Mouse (Mus musculus) kidney, postnatal 0 days (tissue): ENCODE results near the gene Dxo. TPM values are rescaled to one million over a fixed set of nuclear protein-coding genes. Genes with fewer than 3 reads are reported as not detected.
"Not testable (repeated sequence)": the region's sequence is repeated elsewhere in the genome, so short reads cannot be mapped to it uniquely, and the experiment has no call there.

ENCODE experiments used
- ATAC-seq: fragments of 200-750 bp; cut with Nextera tagmentation; replicated peaks from 2 replicates; pipeline ENCODE4 v1.8.0; 2017; ENCODE audit warnings: low read depth, moderate number of reproducible peaks, moderate TSS enrichment, moderate library complexity; ENCODE audit not compliant: low FRiP score
- DNase-seq: peaks from one replicate; pipeline ENCODE4 v3.0.0-alpha.2; 2016; ENCODE audit warnings: low spot score
- H3K27ac ChIP-seq: fragments of 300-500 bp; sonication (generic); 2 replicates; pipeline ENCODE4 v1.5.1; 2014; ENCODE audit warnings: mild to moderate bottlenecking
- H3K27me3 ChIP-seq: fragments of 300-500 bp; sonication (generic); 2 replicates; pipeline ENCODE4 v1.6.1; 2014; ENCODE audit warnings: low read length, mixed read lengths; ENCODE audit not compliant: insufficient read depth
- H3K36me3 ChIP-seq: fragments of 300-500 bp; sonication (generic); 2 replicates; pipeline ENCODE4 v1.6.1; 2014; ENCODE audit warnings: low read length, mixed read lengths; ENCODE audit not compliant: insufficient read depth
- H3K4me1 ChIP-seq: fragments of 300-500 bp; sonication (generic); replicated peaks from 2 replicates; pipeline ENCODE4 v1.6.1; 2014; ENCODE audit warnings: antibody characterized with exemption, low read length, mixed read lengths; ENCODE audit not compliant: insufficient read depth
- H3K4me2 ChIP-seq: fragments of 300-500 bp; sonication (generic); 2 replicates; pipeline ENCODE4 v1.6.1; 2014; ENCODE audit warnings: mild to moderate bottlenecking, low read length, moderate library complexity, mixed read lengths
- H3K4me3 ChIP-seq: fragments of 300-500 bp; sonication (generic); replicated peaks from 2 replicates; pipeline ENCODE4 v1.5.1; 2014; ENCODE audit warnings: low read depth, low read length
- H3K9ac ChIP-seq: fragments of 300-500 bp; sonication (generic); 2 replicates; pipeline ENCODE4 v1.6.1; 2014; ENCODE audit warnings: low read depth, low read length
- H3K9me3 ChIP-seq: fragments of 300-500 bp; sonication (generic); replicated peaks from 2 replicates; pipeline ENCODE4 v1.6.1; 2016; ENCODE audit warnings: low read length, inconsistent platforms, mixed read lengths
- CTCF ChIP-seq: IDR thresholded peaks from 2 replicates; pipeline ENCODE4 v1.5.1; 2016; ENCODE audit warnings: antibody characterized with exemption, low read depth, mild to moderate bottlenecking, moderate library complexity
- WGBS: fragments of 180-500 bp; shearing (Covaris S2); extraction: QIAGEN DNeasy Blood & Tissue Kit; methylation state at CpG from one replicate; pipeline ENCODE4 v1.1.7; 2014; 5-methylcytosine and 5-hydroxymethylcytosine counted together
- polyA plus RNA-seq: library from polyadenylated mRNA; unstranded; fragments of >200 nt; fragmentation: Nextera tagmentation; extraction: Ambion mirVana; gene quantifications from 2 replicates; pipeline ENCODE4 v1.2.1, GENCODE M21; 2015

Dxo gene
- polyA plus RNA-seq, 1 experiment from 2014 or later = 49.7 TPM

- H3K4me2 ChIP-seq, ATAC-seq, H3K9ac ChIP-seq, H3K4me3 ChIP-seq, H3K36me3 ChIP-seq, H3K27ac ChIP-seq, H3K4me1 ChIP-seq, H3K27me3 ChIP-seq, H3K9me3 ChIP-seq: not testable (repeated sequence)
- DNase-seq = peak; percentile 16
- peak; percentile 61 for TF ChIP-seq CTCF
- 64% methylated on average over 12 of the region's 12 CpGs for WGBS
These were observed 23.1 kb upstream of the Dxo start for GRCm38 (mm10) chr17:34813747-34814146.

GRCm38 (mm10) chr17:34814818-34815370 lies 21.9 kb upstream of the Dxo start:
- TF ChIP-seq CTCF = no peak
- no peak overlapping the region for H3K4me2 ChIP-seq
- no peak overlapping the region for H3K27ac ChIP-seq
- ATAC-seq = no peak
- H3K4me3 ChIP-seq = no peak overlapping the region
- H3K9me3 ChIP-seq = no peaks in the 10 kb centered on the region
- 78% methylated on average over 7 of the region's 7 CpGs for WGBS
- no peaks in the 10 kb centered on the region for H3K4me1 ChIP-seq
- no peaks in the 10 kb centered on the region for H3K36me3 ChIP-seq
- no peak overlapping the region for H3K9ac ChIP-seq
- H3K27me3 ChIP-seq = no peaks in the 10 kb centered on the region
- DNase-seq = no peak

GRCm38 (mm10) chr17:34830776-34831175 lies 6.0 kb upstream of the Dxo start:
- not testable (repeated sequence) for H3K27ac ChIP-seq, H3K4me2 ChIP-seq, H3K4me3 ChIP-seq, H3K9me3 ChIP-seq, H3K27me3 ChIP-seq, ATAC-seq, H3K4me1 ChIP-seq, DNase-seq, H3K9ac ChIP-seq
- peaks cover 36% of the 10 kb centered on the region; the same call in 1 of the 2 replicates for H3K36me3 ChIP-seq
- whole genome bisulfite sequencing = 94% methylated on average over 1 of the region's 1 CpGs

GRCm38 (mm10) chr17:34836155-34836855 lies 514 bp upstream of the Dxo start:
- peak; percentile 65 for ATAC-seq
- Histone ChIP-seq H3K4me1 (peaks cover 5% of the 10 kb centered on the region; the same call in 1 of the 2 replicates), H3K27ac (peak overlapping the region; percentile 77), H3K9me3 (no peaks in the 10 kb centered on the region), H3K27me3 (no peaks in the 10 kb centered on the region), H3K9ac (peak overlapping the region; percentile 72), H3K36me3 (peaks cover 30% of the 10 kb centered on the region), H3K4me3 (peak overlapping the region; percentile 80), H3K4me2 (peak overlapping the region; percentile 83)
- WGBS = 4% methylated on average over 48 of the region's 48 CpGs
- no peak for DNase-seq
- TF ChIP-seq CTCF = no peak

- peak overlapping the region; percentile 80 for H3K4me3 ChIP-seq
- no peaks in the 10 kb centered on the region for H3K9me3 ChIP-seq
- peak overlapping the region; percentile 75 for H3K27ac ChIP-seq
- ATAC-seq (peak; percentile 14), DNase-seq (peak; percentile 15)
- H3K36me3 ChIP-seq = peaks cover 36% of the 10 kb centered on the region
- H3K9ac ChIP-seq = peak overlapping the region; percentile 72
- no peaks in the 10 kb centered on the region for H3K27me3 ChIP-seq
- H3K4me1 ChIP-seq = peaks cover 5% of the 10 kb centered on the region; the same call in 1 of the 2 replicates
- 22% methylated on average over 43 of the region's 43 CpGs for WGBS
- H3K4me2 ChIP-seq = peak overlapping the region; percentile 83
- TF ChIP-seq CTCF = no peak
These were observed 875 bp downstream of the Dxo start for GRCm38 (mm10) chr17:34837464-34838324.

- no peak overlapping the region for H3K4me3 ChIP-seq
- no peak overlapping the region for H3K27ac ChIP-seq
- H3K27me3 ChIP-seq = no peaks in the 10 kb centered on the region
- DNase-seq (no peak), ATAC-seq (no peak)
- H3K9ac ChIP-seq = no peak overlapping the region
- peaks cover 5% of the 10 kb centered on the region; the same call in 1 of the 2 replicates for H3K4me1 ChIP-seq
- H3K36me3 ChIP-seq = peaks cover 38% of the 10 kb centered on the region
- H3K4me2 ChIP-seq = no peak overlapping the region
- H3K9me3 ChIP-seq = no peaks in the 10 kb centered on the region
- 89% methylated on average over 7 of the region's 7 CpGs for WGBS
- no peak for TF ChIP-seq CTCF
These were observed 2.0 kb downstream of the Dxo start for GRCm38 (mm10) chr17:34838785-34839184.
